Mouse (Mus musculus) myocyte (in vitro differentiated cells): Measurements from ENCODE around the gene Stfa2. TPM values are rescaled to one million over a fixed set of nuclear protein-coding genes. Genes with fewer than 3 reads are reported as not detected.
"Not testable (repeated sequence)": the region's sequence is repeated elsewhere in the genome, so short reads cannot be mapped to it uniquely, and the experiment has no call there.

Experiments
- H3K27me3 ChIP-seq: one replicate; pipeline ENCODE4 v1.6.1; 2011; ENCODE audit not compliant: control insufficient read depth, insufficient read depth, insufficient read length
- H3K36me3 ChIP-seq: one replicate; pipeline ENCODE4 v1.6.1; 2011; ENCODE audit not compliant: control insufficient read depth, insufficient read depth
- H3K4me2 ChIP-seq: one replicate; pipeline ENCODE4 v1.6.1; 2011; ENCODE audit warnings: low read depth, control low read depth
- H3K4me3 ChIP-seq: one replicate; pipeline ENCODE4 v1.5.1; 2011; ENCODE audit warnings: mild to moderate bottlenecking, control low read depth, moderate library complexity
- H3K79me2 ChIP-seq: one replicate; pipeline ENCODE4 v1.6.1; 2011; ENCODE audit not compliant: control insufficient read depth, insufficient read depth
- H3ac ChIP-seq: one replicate; pipeline ENCODE4 v1.6.1; 2011; ENCODE audit not compliant: control insufficient read depth, insufficient read length
- CEBPB ChIP-seq: IDR thresholded peaks from 2 replicates; pipeline ENCODE4 v1.6.1; 2011; ENCODE audit warnings: mild to moderate bottlenecking, moderate library complexity; ENCODE audit not compliant: poor library complexity, insufficient read depth, severe bottlenecking
- E2F4 ChIP-seq: IDR thresholded peaks from one replicate; pipeline ENCODE4 v1.6.1; 2011; ENCODE audit warnings: mild to moderate bottlenecking, control low read depth, moderate library complexity; ENCODE audit not compliant: insufficient read depth
- MAX ChIP-seq: IDR thresholded peaks from one replicate; pipeline ENCODE4 v1.6.1; 2011; ENCODE audit warnings: low read depth, mild to moderate bottlenecking, control low read depth
- MYOD1 ChIP-seq, 3 experiments: IDR thresholded peaks; one replicate each; pipeline ENCODE4 v1.6.1; 2011; ENCODE audit warnings: control low read depth in 2 of 3, low read depth in 2 of 3, mild to moderate bottlenecking in 2 of 3, moderate library complexity in 1 of 3; ENCODE audit not compliant: insufficient read length in 2 of 3, control insufficient read depth in 1 of 3
- MYOG ChIP-seq, 3 experiments: IDR thresholded peaks; one replicate each; pipeline ENCODE4 v1.6.1; 2011; ENCODE audit warnings: control low read depth in 2 of 3, low read depth in 2 of 3, mild to moderate bottlenecking in 2 of 3; ENCODE audit not compliant: insufficient read length in 2 of 3, control insufficient read depth in 1 of 3, insufficient read depth in 1 of 3
- POLR2A ChIP-seq: IDR thresholded peaks from one replicate; pipeline ENCODE4 v1.6.1; 2011; ENCODE audit warnings: low read depth, mild to moderate bottlenecking, control low read depth, moderate library complexity; ENCODE audit not compliant: insufficient read length
- POLR2AphosphoS2 ChIP-seq: IDR thresholded peaks from one replicate; pipeline ENCODE4 v1.6.1; 2011; ENCODE audit warnings: low read depth, control low read depth; ENCODE audit not compliant: insufficient read length
- REST ChIP-seq: IDR thresholded peaks from one replicate; pipeline ENCODE4 v1.6.1; 2011; ENCODE audit warnings: mild to moderate bottlenecking, control low read depth, moderate library complexity; ENCODE audit not compliant: insufficient read depth, insufficient read length
- SRF ChIP-seq: IDR thresholded peaks from one replicate; pipeline ENCODE4 v1.6.1; 2011; ENCODE audit warnings: low read depth; ENCODE audit not compliant: control insufficient read depth, insufficient read length
- TCF12 ChIP-seq: IDR thresholded peaks from one replicate; pipeline ENCODE4 v1.6.1; 2011; ENCODE audit warnings: mild to moderate bottlenecking, control low read depth; ENCODE audit not compliant: poor library complexity, insufficient read depth, severe bottlenecking
- TCF3 ChIP-seq: IDR thresholded peaks from one replicate; pipeline ENCODE4 v1.6.1; 2011; ENCODE audit warnings: low read depth, control low read depth; ENCODE audit not compliant: insufficient read length
- USF1 ChIP-seq: IDR thresholded peaks from one replicate; pipeline ENCODE4 v1.6.1; 2011; ENCODE audit warnings: low read depth, mild to moderate bottlenecking, control low read depth, moderate library complexity
- polyA plus RNA-seq: library from polyadenylated mRNA; unstranded; fragments of >200 nt; fragmentation: generic; extraction: Trizol; gene quantifications from one replicate; pipeline ENCODE4 v1.2.1, GENCODE M21; 2012; ENCODE audit warnings: missing spikeins

The Stfa2 gene
- polyA plus RNA-seq, result not detected

DNA sequence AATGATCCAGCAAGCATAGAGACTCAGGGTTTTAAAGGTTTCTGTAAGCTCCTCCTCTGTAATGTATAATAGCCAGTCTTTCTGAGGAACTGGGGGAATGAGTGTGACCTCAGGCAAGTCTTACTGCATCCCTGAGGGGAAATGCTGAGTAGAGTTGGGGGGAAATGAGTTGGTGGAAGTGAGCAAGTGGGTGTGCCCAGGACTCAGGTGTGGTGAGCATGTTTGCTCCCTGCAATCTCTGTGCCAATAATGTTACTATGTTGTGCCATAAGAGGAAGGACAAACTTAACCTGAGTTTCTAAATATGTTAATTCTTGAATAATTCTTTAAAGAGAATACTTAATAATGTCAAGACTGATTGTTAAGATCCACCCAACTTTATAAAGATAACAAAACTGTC, at the start of gene Stfa2:
Gene Stfa2 (minus strand): TSS at position 101 of the 400 bp plus-strand sequence.
- Histone ChIP-seq H3K27me3 (no peaks in the 10 kb centered on the region), H3K4me2 (no peak within 1 kb of the TSS), H3ac (no peak within 1 kb of the TSS), H3K36me3 (no peaks in the 10 kb centered on the region), H3K79me2 (no peaks in the 10 kb centered on the region), H3K4me3 (no peak within 1 kb of the TSS)
- TF ChIP-seq REST (no peak), E2F4 (no peak), POLR2A (no peak)

DNA sequence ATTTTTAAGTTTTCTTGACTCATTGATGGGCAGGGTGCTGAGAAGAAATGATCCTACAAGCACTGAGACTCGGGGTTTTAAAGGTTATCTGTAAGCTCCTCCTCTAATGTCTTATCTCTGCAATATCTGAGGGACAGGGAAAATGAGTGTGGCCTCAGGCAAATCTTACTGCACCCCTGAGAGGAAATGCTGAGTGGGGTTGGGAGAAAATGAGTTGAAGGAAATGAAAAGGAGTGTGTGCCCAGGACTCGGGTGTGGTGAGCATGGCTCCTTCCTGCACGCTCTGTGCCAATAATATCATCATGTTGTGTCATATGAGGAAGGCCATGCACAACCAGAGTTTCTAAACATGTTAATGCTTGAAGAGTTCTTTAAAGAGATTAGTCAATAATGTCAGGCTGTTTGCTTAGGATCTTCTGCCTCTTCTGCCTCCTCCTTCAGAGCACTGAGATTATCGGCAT, 47.1 kb upstream of the Stfa2 start, which contains the start of gene Stfa3:
Gene Stfa3 (minus strand): TSS at position 51 of the 461 bp plus-strand sequence.
- Histone ChIP-seq H3ac (no peak within 1 kb of the TSS), H3K4me3 (no peak within 1 kb of the TSS), H3K4me2 (no peak within 1 kb of the TSS), H3K27me3 (no peaks in the 10 kb centered on the region), H3K36me3 (no peaks in the 10 kb centered on the region), H3K79me2 (no peaks in the 10 kb centered on the region)
- TF ChIP-seq TCF12 (no peak), POLR2A (no peak), TCF3 (no peak), REST (no peak), MAX (no peak), MYOG (IDR thresholded peaks at IDR 0.05; ENCODE audit: control insufficient read depth in 1 of 3, insufficient read depth in 1 of 3, insufficient read length in 2 of 3, low read depth in 2 of 3) (no peak), MYOD1 (IDR thresholded peaks at IDR 0.05; ENCODE audit: control insufficient read depth in 1 of 3, insufficient read length in 2 of 3, low read depth in 2 of 3) (no peak), USF1 (no peak), POLR2AphosphoS2 (no peak), E2F4 (no peak), CEBPB (no peak), SRF (no peak)

DNA sequence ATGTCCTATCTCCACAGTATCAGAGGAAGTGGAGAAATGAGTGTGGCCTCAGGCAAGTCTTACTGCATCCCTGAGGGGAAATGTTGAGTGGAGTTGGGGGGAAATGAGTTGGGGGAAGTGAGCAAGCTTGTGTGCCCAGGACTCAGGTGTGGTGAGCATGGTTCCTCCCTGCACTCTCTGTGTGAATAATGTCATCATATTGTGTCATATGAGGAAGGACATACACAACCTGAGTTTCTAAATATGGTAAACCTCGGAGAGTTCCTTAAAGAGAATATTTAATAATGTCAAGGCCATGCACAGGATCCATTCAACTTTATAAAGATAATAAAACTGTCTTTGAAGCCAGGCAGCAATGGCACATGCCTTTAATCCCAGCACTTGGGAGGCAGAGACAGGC, 12.7 kb upstream of the Stfa2 start:
- not testable (repeated sequence) for H3K36me3 ChIP-seq, H3K79me2 ChIP-seq, H3K27me3 ChIP-seq, H3K4me3 ChIP-seq, H3ac ChIP-seq, H3K4me2 ChIP-seq

DNA sequence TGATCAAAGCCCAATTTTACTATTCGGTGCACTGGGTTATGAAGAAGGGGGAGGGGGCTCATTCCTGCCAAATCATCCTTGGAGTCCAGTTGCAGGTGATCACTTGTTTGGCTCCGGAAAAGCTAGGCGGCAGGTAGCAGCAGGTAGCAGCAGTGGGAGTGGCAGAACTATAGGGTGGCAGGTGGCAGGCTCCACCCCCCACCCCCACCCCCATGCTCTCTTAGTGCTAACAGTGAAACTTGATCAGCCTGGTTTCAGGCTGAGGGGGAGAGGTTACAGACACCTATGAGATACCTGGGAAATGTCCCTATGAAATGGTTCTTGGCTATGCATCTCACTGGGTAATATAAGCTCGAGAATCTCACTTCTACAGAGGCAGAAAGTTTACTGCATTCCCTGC, 19.2 kb downstream of the Stfa2 start:
- Histone ChIP-seq H3K79me2 (no peaks in the 10 kb centered on the region), H3K27me3 (no peaks in the 10 kb centered on the region)
- TF ChIP-seq POLR2A, result no peak
- no peak for TF ChIP-seq TCF3
- TF ChIP-seq USF1, result no peak
- no peak for TF ChIP-seq MYOD1 (IDR thresholded peaks at IDR 0.05; ENCODE audit: control insufficient read depth in 1 of 3, insufficient read length in 2 of 3, low read depth in 2 of 3)
- no peak for TF ChIP-seq MYOG (IDR thresholded peaks at IDR 0.05; ENCODE audit: control insufficient read depth in 1 of 3, insufficient read depth in 1 of 3, insufficient read length in 2 of 3, low read depth in 2 of 3)
- no peak for TF ChIP-seq E2F4
- TF ChIP-seq TCF12, result no peak
- TF ChIP-seq CEBPB, result no peak
- no peak for TF ChIP-seq MAX
- no peak for TF ChIP-seq SRF
- TF ChIP-seq POLR2AphosphoS2, result no peak
- no peak for TF ChIP-seq REST

DNA sequence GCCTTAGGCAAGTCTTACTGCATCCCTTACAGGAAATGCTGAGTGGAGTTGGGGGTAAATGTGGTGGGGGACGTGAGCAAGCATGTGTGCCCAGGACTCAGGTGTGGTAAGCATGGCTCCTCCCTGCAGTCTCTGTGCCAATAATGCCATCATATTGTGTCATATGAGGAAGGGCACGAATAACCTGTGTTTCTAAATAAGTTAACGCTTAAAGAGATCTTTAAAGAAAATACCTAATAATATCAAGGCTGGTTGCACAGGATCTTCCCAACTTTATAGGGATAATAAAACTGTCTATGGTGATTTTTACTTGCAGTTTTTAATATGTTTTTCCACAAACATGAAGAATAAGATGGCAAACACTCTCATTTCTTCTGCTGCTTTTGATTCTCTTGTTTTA, 40.6 kb downstream of the Stfa2 start, which contains the start of gene BC100530:
Gene BC100530 (minus strand): TSS at position 101 of the 400 bp plus-strand sequence.
- H3K4me2 ChIP-seq, H3K4me3 ChIP-seq, H3K79me2 ChIP-seq, H3K27me3 ChIP-seq, H3ac ChIP-seq, H3K36me3 ChIP-seq: not testable (repeated sequence)

More for the DNA sequence above, 19.2 kb downstream of the Stfa2 start:
- Histone ChIP-seq H3K36me3 (no peaks in the 10 kb centered on the region), H3ac (no peak overlapping the region), H3K4me3 (no peak overlapping the region), H3K4me2 (no peak overlapping the region)

Other genes with a start within 250 kb of the Stfa2 start
- not detected for gene Gm5483, start 224.2 kb downstream of the Stfa2 start, polyA plus RNA-seq
- not detected for gene Gm5416, start 198.1 kb downstream of the Stfa2 start, polyA plus RNA-seq
- not detected for gene 2010005H15Rik, start 187.0 kb downstream of the Stfa2 start, polyA plus RNA-seq
- not detected for gene Stfa1, start 131.5 kb downstream of the Stfa2 start, polyA plus RNA-seq
- not detected for gene BC117090, start 74.1 kb downstream of the Stfa2 start, polyA plus RNA-seq
- gene BC100530, start 40.7 kb downstream of the Stfa2 start, polyA plus RNA-seq, result not detected
- not detected for gene Stfa3, start 46.9 kb upstream of the Stfa2 start, polyA plus RNA-seq
- 0.08 TPM for gene Casr, start 153.7 kb upstream of the Stfa2 start, polyA plus RNA-seq